Mouse (Mus musculus): ENCODE data around the gene Olfr694.
"Not testable (repeated sequence)": the region's sequence is repeated elsewhere in the genome, so short reads cannot be mapped to it uniquely, and the experiment has no call there.

Olfr694 gene

GRCm38 (mm10) chr7:106691714-106692113, at the start of gene Olfr694:
Olfr694 (minus strand) TSS chr7:106691814.
- DNase-seq (ENCODE audit: low spot score in 2 of 2): no peak

GRCm38 (mm10) chr7:106737028-106737427, 45.4 kb upstream of the Olfr694 start:
- DNase-seq (ENCODE audit: low spot score in 2 of 2): no peak

- DNase-seq (ENCODE audit: low spot score in 2 of 2): no peak
These were observed 42.1 kb upstream of the Olfr694 start for GRCm38 (mm10) chr7:106733717-106734116.

- DNase-seq (ENCODE audit: low spot score in 2 of 2): not testable (repeated sequence)
These were observed 34.0 kb upstream of the Olfr694 start for GRCm38 (mm10) chr7:106725654-106726053.

GRCm38 (mm10) chr7:106716296-106716695, 24.7 kb upstream of the Olfr694 start, which contains the start of gene Olfr695:
Olfr695 (minus strand) TSS chr7:106716396.
- DNase-seq (ENCODE audit: low spot score in 2 of 2): no peak

- DNase-seq (ENCODE audit: low spot score in 2 of 2): peak in 1 of 2 experiments; percentile 11
These were observed 19.8 kb upstream of the Olfr694 start for GRCm38 (mm10) chr7:106711463-106711862.

GRCm38 (mm10) chr7:106707705-106708104, 16.1 kb upstream of the Olfr694 start:
- not testable (repeated sequence) for DNase-seq (ENCODE audit: low spot score in 2 of 2)

GRCm38 (mm10) chr7:106696891-106697290, 5.3 kb upstream of the Olfr694 start:
- DNase-seq (ENCODE audit: low spot score in 2 of 2): no peak

GRCm38 (mm10) chr7:106692976-106693375, 1.4 kb upstream of the Olfr694 start:
- no peak for DNase-seq (ENCODE audit: low spot score in 2 of 2)

- DNase-seq (ENCODE audit: low spot score in 2 of 2): no peak
These were observed 6.2 kb downstream of the Olfr694 start for GRCm38 (mm10) chr7:106685382-106685781.

GRCm38 (mm10) chr7:106680484-106680883, 11.1 kb downstream of the Olfr694 start, which contains the start of gene Olfr693:
Olfr693 (minus strand) TSS chr7:106680584.
- DNase-seq (ENCODE audit: low spot score in 2 of 2): no peak

- DNase-seq (ENCODE audit: low spot score in 2 of 2): no peak
These were observed 39.3 kb downstream of the Olfr694 start for GRCm38 (mm10) chr7:106652344-106652652.

- peak; percentile 68 to 79 for DNase-seq (ENCODE audit: low spot score in 2 of 2)
These were observed 39.9 kb downstream of the Olfr694 start for GRCm38 (mm10) chr7:106651555-106652343.

- DNase-seq (ENCODE audit: low spot score in 2 of 2): no peak
These were observed 41.8 kb downstream of the Olfr694 start for GRCm38 (mm10) chr7:106649774-106650173.

GRCm38 (mm10) chr7:106645261-106645660, 46.4 kb downstream of the Olfr694 start:
- DNase-seq (ENCODE audit: low spot score in 2 of 2): no peak

- peak; percentile 62 to 73 for DNase-seq (ENCODE audit: low spot score in 2 of 2)
These were observed 47.3 kb downstream of the Olfr694 start for GRCm38 (mm10) chr7:106644222-106644870.

GRCm38 (mm10) chr7:106640839-106641238, 50.8 kb downstream of the Olfr694 start:
- no peak for DNase-seq (ENCODE audit: low spot score in 2 of 2)

GRCm38 (mm10) chr7:106635560-106635959, 56.1 kb downstream of the Olfr694 start:
- DNase-seq (ENCODE audit: low spot score in 2 of 2): no peak
